Mouse (Mus musculus) G1E-ER4 (cell line): ENCODE measurements around the gene 4930469K13Rik. TPM values are rescaled to one million over a fixed set of nuclear protein-coding genes. Genes with fewer than 3 reads are reported as not detected.

Experiments
- GATA1 ChIP-seq: IDR thresholded peaks from one replicate; pipeline ENCODE4 v1.8.0; 2012; ENCODE audit warnings: low read length, inconsistent platforms
- polyA plus RNA-seq: library from polyadenylated mRNA; stranded (reverse); fragments of >175 nt; gene quantifications from 2 replicates; pipeline ENCODE4 v1.2.3, GENCODE M21; 2012

Gene 4930469K13Rik
- polyA plus RNA-seq, 1 experiment, result not detected

DNA sequence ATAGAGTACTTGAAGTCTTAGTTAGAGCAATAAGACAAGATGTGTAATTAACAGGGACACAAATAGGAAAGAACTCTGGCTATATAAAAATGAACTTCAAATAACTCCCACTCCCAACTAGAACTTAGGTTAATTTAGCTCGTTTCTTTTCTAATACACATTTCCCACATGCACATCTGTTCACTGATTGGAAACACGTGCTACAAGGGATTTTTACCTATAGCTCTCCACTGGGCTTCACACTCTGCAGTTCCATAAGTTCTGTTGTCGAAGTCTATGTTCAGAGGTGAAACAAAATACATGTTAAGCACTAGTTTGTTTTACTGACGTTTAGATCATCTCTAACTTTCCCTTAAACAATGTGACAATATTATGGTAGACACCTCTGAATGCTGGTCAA is 118.2 kb downstream of the 4930469K13Rik start:
- TF ChIP-seq GATA1, result no peak

- no peak for TF ChIP-seq GATA1
Measured at GRCm38 (mm10) chr11:33975121-33975520, 123.2 kb downstream of the 4930469K13Rik start.

DNA sequence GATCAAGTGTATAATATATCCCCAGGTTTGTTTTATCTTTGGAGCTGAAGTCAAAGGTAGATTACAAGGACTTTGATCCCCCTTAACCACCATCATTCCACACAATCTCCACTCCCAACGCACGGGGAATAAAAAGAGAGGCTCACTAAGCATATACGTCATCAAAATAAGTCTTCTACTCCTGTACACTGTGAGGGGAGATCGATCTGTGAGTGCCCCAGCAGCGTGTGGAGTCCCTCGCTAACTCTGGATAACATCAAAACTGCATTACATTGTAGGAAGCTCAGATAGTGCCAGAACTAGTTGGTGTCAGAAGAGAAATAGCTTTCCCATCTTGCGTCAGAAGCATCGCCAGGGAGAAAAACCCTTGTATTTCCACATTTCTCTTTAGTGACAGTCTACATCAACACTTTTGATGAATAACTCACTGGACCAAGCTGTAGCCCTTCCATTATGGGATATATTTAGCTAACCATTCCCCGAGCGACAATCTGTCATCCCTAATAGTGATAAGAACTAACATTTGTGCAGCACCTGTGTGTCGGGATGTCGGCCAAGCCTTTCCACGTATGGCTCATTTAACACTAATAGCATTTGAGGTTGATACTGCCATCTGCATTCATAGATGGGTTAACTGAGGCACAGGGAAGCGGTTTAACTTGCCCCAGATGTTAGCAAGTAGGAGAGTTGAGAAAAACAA is 123.9 kb downstream of the 4930469K13Rik start:
- TF ChIP-seq GATA1, result no peak

- no peak for TF ChIP-seq GATA1
Measured at GRCm38 (mm10) chr11:33972114-33972513, 126.2 kb downstream of the 4930469K13Rik start.

DNA sequence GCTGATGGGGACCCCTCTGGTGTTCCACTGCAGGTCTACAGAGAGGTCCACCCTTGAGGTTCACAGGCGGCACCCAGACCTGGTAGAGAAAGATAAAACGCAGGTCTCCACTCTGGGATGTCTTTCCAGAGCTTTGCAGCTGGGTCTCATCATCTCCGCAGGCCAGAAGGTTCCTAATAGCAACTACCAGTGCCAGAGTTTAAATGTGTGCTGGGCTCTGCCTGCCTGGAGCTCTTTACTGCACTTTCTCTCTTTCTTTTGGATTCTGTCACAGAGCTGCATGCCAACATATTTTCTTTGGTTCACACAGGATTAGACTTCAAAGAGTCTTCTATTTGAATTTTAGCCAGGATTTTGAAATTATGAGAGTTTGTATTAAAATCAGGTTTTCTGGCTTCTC is 129.2 kb downstream of the 4930469K13Rik start:
- no peak for TF ChIP-seq GATA1

GRCm38 (mm10) chr11:33967708-33968107 is 130.6 kb downstream of the 4930469K13Rik start:
- TF ChIP-seq GATA1, result no peak

DNA sequence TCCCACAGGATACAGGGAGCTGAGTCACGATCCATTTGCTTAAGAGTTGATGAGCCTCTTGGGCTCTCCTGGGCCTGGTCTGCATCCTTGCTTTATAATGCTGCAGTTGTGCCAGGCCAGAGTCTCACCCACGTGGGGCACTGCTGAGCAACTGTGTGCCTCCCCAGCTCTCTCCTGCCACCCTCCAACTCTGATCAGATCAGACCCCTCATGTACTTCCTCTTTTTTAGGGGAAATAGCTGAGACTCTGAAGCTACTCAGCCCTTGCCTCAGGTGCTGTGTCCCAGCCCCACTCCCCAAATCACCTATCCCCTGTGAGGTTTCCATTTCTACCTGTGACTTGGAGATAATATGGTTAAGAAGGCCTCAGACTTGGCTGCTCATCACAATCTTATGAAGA is 133.0 kb downstream of the 4930469K13Rik start:
- no peak for TF ChIP-seq GATA1

DNA sequence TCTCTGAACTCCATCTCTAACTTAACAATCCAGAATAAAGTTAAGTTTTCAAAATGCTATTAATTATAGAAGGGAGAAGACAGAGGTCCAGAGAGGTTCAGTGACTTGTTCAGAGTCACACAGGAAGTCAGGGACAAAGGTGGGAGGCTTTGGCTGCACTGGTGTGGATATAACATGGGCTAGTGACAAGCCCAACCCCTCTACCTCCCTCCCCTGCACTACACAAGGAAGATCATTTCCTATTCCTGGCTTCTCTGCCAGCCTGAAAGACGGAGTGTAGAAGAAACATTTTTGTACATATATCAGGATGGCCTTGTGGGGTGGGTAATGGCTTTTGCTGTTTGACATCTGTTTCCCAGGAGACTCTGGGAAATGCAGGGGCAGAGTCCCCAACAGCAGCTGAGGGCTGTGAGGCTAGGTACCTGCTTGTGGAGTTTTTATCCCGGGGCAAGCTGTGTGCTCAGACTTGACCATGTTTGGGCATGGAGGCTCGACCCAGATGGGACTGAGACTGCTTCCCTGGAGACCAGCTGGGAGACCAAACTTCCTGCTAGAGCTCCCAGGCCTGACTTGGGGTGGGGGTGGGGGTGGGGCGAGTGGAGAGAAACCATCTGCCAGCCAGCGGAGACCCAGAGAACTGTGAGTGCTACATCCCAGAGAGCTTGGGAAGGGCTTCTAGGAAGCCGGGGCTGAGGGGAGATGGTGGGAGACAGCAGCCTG is 135.5 kb downstream of the 4930469K13Rik start, which contains the start of gene Kcnmb1:
Kcnmb1 (plus strand) TSS at position 326 of the 720 bp plus-strand sequence.
- no peak for TF ChIP-seq GATA1

- TF ChIP-seq GATA1, result no peak
Measured at GRCm38 (mm10) chr11:33962178-33962577, 136.2 kb downstream of the 4930469K13Rik start.

DNA sequence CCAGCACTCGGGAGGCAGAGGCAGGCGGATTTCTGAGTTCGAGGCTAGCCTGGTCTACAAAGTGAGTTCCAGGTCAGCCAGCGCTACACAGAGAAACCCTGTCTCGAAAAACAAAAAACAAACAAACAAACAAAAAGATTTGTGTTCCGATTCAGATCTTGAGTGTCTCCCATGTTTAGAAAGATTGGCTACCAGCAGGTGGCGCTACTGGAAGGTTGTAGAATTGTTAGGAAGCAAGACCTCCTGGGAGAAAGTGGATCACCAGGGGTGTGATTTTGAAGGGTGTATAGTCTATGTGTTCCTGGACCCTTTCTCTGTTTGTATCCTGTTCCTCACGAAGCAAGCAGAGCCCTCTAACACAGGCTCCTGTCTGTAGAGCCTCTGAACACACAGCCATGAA is 139.6 kb downstream of the 4930469K13Rik start:
- no peak for TF ChIP-seq GATA1

DNA sequence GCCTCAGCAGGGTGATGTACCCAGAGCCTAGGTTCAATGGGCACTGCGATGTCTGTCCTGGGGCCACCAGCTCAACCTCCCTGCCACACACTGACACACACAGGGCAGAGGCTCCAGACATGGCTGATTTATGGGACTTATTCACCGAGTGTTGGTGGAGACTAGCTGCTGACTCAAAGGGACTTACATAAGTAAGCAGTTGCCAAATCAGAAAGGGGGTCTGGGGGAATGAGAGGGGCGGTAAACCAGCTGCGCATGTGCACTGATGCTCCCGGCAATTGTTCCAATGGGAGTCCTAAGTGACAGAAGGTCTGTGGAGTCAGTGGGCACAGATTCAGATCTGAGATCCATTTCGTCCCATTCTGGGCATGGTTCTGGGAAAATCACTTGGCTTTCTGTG is 140.8 kb downstream of the 4930469K13Rik start:
- TF ChIP-seq GATA1, result no peak

GRCm38 (mm10) chr11:33956623-33957022 is 141.7 kb downstream of the 4930469K13Rik start:
- TF ChIP-seq GATA1, result no peak

- no peak for TF ChIP-seq GATA1
Measured at GRCm38 (mm10) chr11:33955982-33956381, 142.4 kb downstream of the 4930469K13Rik start.

DNA sequence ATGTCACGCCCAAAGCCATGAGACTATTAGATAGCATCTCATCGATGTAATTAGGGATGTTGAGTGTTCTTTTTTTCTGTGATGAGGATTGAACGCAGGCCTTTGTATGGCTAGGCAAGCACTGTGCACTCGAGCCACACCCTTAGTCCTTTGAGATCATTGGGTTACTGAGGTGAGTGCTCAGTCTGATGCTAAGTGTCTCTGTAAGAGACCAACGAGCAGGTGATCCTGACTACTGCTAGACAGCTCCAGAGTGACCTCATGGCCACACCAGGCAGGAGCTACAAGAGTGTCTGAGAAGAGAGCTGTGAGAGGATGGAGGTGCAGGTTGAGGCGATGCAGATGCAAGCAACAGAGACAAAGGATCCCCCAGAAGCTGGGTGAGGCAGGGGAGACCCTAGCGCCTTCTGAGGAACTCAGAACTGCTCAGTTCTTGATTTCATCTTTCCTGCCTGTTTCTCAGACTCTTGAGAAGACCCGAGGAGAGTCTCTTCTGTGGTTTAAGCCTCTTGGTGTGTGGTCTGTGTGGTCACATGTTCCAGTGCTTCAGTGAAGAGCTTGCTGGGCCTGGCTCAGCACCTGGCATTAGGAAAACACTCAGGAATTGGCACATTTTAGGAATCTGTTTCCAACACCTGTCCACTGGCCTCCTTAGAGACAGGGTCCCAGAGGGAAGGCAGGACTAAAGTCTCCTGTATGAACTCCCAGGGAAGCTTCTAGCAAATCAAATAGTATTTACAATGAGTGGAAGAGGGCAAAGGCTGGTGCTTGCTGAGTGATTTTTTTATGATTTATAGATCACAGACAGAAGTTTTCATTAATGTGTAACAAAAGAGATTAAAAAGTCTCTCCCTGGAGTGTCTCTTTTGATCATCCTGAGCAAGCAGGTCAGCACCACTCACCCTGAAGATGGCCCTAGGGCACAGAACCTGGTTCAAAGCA is 146.4 kb downstream of the 4930469K13Rik start:
- TF ChIP-seq GATA1, result no peak

- no peak for TF ChIP-seq GATA1
Measured at GRCm38 (mm10) chr11:33951155-33951554, 147.2 kb downstream of the 4930469K13Rik start.

GRCm38 (mm10) chr11:33946501-33946900 is 151.9 kb downstream of the 4930469K13Rik start:
- TF ChIP-seq GATA1, result no peak
